Mouse (Mus musculus) liver, adult 2 months (tissue): Measurements from ENCODE around the gene Cox15.

Source experiments
- CTCF ChIP-seq: fragments of 200-500 bp; IDR thresholded peaks from 2 replicates; pipeline ENCODE4 v1.5.1; 2011; ENCODE audit warnings: low read depth, low read length, control low read depth
- POLR2A ChIP-seq: fragments of 200-500 bp; IDR thresholded peaks from 2 replicates; pipeline ENCODE4 v1.6.1; 2011; ENCODE audit warnings: low read length, control low read depth; ENCODE audit not compliant: insufficient read depth; ENCODE audit errors: extremely low read depth

DNA sequence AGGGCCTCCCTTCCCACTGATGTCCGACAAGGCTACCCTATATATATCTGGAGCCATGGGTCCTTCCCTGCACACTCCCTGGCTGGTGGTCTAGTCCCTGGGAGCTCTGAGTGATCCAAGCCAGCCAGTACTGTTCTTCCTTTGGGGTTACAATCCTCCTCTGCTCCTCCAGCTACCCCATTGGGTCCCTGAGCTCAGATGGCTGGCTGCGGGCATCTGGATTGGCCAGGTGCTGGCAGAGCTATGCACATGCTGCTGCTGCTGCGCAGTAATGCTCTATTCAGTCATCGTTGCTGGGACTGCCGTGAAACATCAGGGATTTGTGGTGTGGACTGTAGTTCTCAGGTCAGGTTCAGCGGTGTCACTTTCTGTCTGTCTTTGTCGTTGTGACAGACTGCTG, 28.0 kb downstream of the Cox15 start:
- no peak for TF ChIP-seq CTCF
- no peak for TF ChIP-seq POLR2A
